Mouse (Mus musculus): ENCODE measurements around the gene Tsg101. TPM values are rescaled to one million over a fixed set of nuclear protein-coding genes. Genes with fewer than 3 reads are reported as not detected.
"Not testable (repeated sequence)": the region's sequence is repeated elsewhere in the genome, so short reads cannot be mapped to it uniquely, and the experiment has no call there.

Tsg101 gene
- polyA plus RNA-seq, 1 experiment from 2014 or later: 205 TPM

- Histone ChIP-seq H3K9ac (ENCODE audit: low read depth, low read length) (no peak overlapping the region), H3K9me3 (replicated peaks; ENCODE audit: control insufficient read depth, low read length) (no peaks in the 10 kb centered on the region), H3K4me1 (ENCODE audit: control insufficient read depth, insufficient read depth, low read length) (no peaks in the 10 kb centered on the region), H3K36me3 (ENCODE audit: control insufficient read depth, insufficient read depth, low read length) (peaks cover 19% of the 10 kb centered on the region), H3K27me3 (ENCODE audit: control insufficient read depth, insufficient read depth, low read length) (no peaks in the 10 kb centered on the region), H3K4me2 (no peak overlapping the region), H3K27ac (ENCODE audit: low read depth, low read length) (no peak overlapping the region), H3K4me3 (ENCODE audit: low read depth, low read length) (no peak overlapping the region)
- WGBS (ENCODE audit: insufficient replicate concordance): 55% methylated on average over 3 of the region's 3 CpGs
- no peak for ATAC-seq (replicated peaks; ENCODE audit: insufficient number of reproducible peaks, low FRiP score, low TSS enrichment)
Observed at GRCm38 (mm10) chr7:46883304-46883703, 36.5 kb downstream of the Tsg101 start.

DNA sequence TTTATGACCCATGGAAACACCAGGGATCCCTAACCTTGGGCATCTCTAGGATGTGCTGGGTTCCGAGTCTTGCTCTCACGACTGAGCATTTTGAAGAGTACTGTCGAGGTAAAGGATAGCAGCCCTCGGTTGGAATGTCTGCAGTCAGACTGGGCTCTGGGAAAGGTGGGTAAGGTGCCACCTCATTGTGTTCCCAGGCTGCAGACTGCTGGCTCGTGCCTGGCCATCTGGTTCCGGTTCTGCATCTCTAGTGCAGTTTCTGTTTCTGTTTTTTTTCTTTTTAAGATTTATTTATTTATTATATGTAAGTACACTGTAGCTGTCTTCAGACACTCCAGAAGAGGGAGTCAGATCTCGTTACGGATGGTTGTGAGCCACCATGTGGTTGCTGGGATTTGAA is 37.8 kb downstream of the Tsg101 start:
- not testable (repeated sequence) for H3K4me3 ChIP-seq (ENCODE audit: low read depth, low read length); H3K9ac ChIP-seq (ENCODE audit: low read depth, low read length); H3K4me2 ChIP-seq; H3K4me1 ChIP-seq (ENCODE audit: control insufficient read depth, insufficient read depth, low read length); ATAC-seq (replicated peaks; ENCODE audit: insufficient number of reproducible peaks, low FRiP score, low TSS enrichment); H3K27ac ChIP-seq (ENCODE audit: low read depth, low read length); H3K27me3 ChIP-seq (ENCODE audit: control insufficient read depth, insufficient read depth, low read length); H3K9me3 ChIP-seq (replicated peaks; ENCODE audit: control insufficient read depth, low read length)
- WGBS (ENCODE audit: insufficient replicate concordance): 82% methylated on average over 6 of the region's 8 CpGs
- peaks cover 13% of the 10 kb centered on the region for H3K36me3 ChIP-seq (ENCODE audit: control insufficient read depth, insufficient read depth, low read length)

- ATAC-seq (replicated peaks; ENCODE audit: insufficient number of reproducible peaks, low FRiP score, low TSS enrichment): no peak
- Histone ChIP-seq H3K36me3 (ENCODE audit: control insufficient read depth, insufficient read depth, low read length) (peaks cover 11% of the 10 kb centered on the region), H3K4me1 (ENCODE audit: control insufficient read depth, insufficient read depth, low read length) (no peaks in the 10 kb centered on the region), H3K9ac (ENCODE audit: low read depth, low read length) (no peak overlapping the region), H3K4me2 (no peak overlapping the region), H3K27me3 (ENCODE audit: control insufficient read depth, insufficient read depth, low read length) (no peaks in the 10 kb centered on the region), H3K27ac (ENCODE audit: low read depth, low read length) (no peak overlapping the region), H3K4me3 (ENCODE audit: low read depth, low read length) (no peak overlapping the region), H3K9me3 (replicated peaks; ENCODE audit: control insufficient read depth, low read length) (no peaks in the 10 kb centered on the region)
- WGBS (ENCODE audit: insufficient replicate concordance): 89% methylated on average over 2 of the region's 2 CpGs
Observed at GRCm38 (mm10) chr7:46880992-46881391, 38.8 kb downstream of the Tsg101 start.

GRCm38 (mm10) chr7:46879851-46880250 is 39.9 kb downstream of the Tsg101 start:
- no peak overlapping the region for H3K27ac ChIP-seq (ENCODE audit: low read depth, low read length)
- peaks cover 2% of the 10 kb centered on the region for H3K36me3 ChIP-seq (ENCODE audit: control insufficient read depth, insufficient read depth, low read length)
- no peaks in the 10 kb centered on the region for H3K9me3 ChIP-seq (replicated peaks; ENCODE audit: control insufficient read depth, low read length)
- H3K4me2 ChIP-seq: no peak overlapping the region
- no peaks in the 10 kb centered on the region for H3K27me3 ChIP-seq (ENCODE audit: control insufficient read depth, insufficient read depth, low read length)
- ATAC-seq (replicated peaks; ENCODE audit: insufficient number of reproducible peaks, low FRiP score, low TSS enrichment): no peak
- H3K4me1 ChIP-seq (ENCODE audit: control insufficient read depth, insufficient read depth, low read length): no peaks in the 10 kb centered on the region
- H3K9ac ChIP-seq (ENCODE audit: low read depth, low read length): no peak overlapping the region
- 86% methylated on average over 5 of the region's 5 CpGs for WGBS (ENCODE audit: insufficient replicate concordance)
- no peak overlapping the region for H3K4me3 ChIP-seq (ENCODE audit: low read depth, low read length)

- ATAC-seq (replicated peaks; ENCODE audit: insufficient number of reproducible peaks, low FRiP score, low TSS enrichment): no peak
- Histone ChIP-seq H3K9ac (ENCODE audit: low read depth, low read length) (no peak overlapping the region), H3K9me3 (replicated peaks; ENCODE audit: control insufficient read depth, low read length) (no peaks in the 10 kb centered on the region), H3K27me3 (ENCODE audit: control insufficient read depth, insufficient read depth, low read length) (no peaks in the 10 kb centered on the region), H3K4me2 (no peak overlapping the region), H3K27ac (ENCODE audit: low read depth, low read length) (no peak overlapping the region), H3K4me1 (ENCODE audit: control insufficient read depth, insufficient read depth, low read length) (no peaks in the 10 kb centered on the region), H3K36me3 (ENCODE audit: control insufficient read depth, insufficient read depth, low read length) (no peaks in the 10 kb centered on the region), H3K4me3 (ENCODE audit: low read depth, low read length) (no peak overlapping the region)
- WGBS (ENCODE audit: insufficient replicate concordance): 63% methylated on average over 6 of the region's 6 CpGs
Observed at GRCm38 (mm10) chr7:46877255-46877654, 42.5 kb downstream of the Tsg101 start.

DNA sequence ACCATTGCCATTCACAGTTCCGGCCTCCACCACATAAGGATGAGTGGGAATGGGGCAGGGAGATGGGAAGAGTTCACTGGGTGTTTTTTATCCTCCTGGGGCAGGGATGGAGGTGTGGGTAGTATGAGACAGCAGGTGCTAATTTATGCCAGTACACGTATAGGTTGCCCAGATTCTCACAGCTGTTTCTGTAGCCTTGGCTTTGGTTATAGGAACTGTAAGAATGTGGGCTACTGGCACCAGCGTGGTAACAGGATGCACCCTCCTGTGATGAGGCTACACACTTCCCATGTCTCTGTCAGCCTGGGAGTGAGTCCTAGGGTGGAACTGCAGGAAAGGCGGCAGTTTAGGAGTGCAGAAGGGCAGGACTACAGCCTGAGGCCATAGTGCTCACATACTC is 42.9 kb downstream of the Tsg101 start:
- no peak overlapping the region for H3K4me2 ChIP-seq
- no peak for ATAC-seq (replicated peaks; ENCODE audit: insufficient number of reproducible peaks, low FRiP score, low TSS enrichment)
- H3K4me1 ChIP-seq (ENCODE audit: control insufficient read depth, insufficient read depth, low read length): no peaks in the 10 kb centered on the region
- no peaks in the 10 kb centered on the region for H3K9me3 ChIP-seq (replicated peaks; ENCODE audit: control insufficient read depth, low read length)
- H3K4me3 ChIP-seq (ENCODE audit: low read depth, low read length): no peak overlapping the region
- WGBS (ENCODE audit: insufficient replicate concordance): 68% methylated on average over 4 of the region's 4 CpGs
- H3K27ac ChIP-seq (ENCODE audit: low read depth, low read length): no peak overlapping the region
- H3K27me3 ChIP-seq (ENCODE audit: control insufficient read depth, insufficient read depth, low read length): no peaks in the 10 kb centered on the region
- H3K36me3 ChIP-seq (ENCODE audit: control insufficient read depth, insufficient read depth, low read length): no peaks in the 10 kb centered on the region
- H3K9ac ChIP-seq (ENCODE audit: low read depth, low read length): no peak overlapping the region

DNA sequence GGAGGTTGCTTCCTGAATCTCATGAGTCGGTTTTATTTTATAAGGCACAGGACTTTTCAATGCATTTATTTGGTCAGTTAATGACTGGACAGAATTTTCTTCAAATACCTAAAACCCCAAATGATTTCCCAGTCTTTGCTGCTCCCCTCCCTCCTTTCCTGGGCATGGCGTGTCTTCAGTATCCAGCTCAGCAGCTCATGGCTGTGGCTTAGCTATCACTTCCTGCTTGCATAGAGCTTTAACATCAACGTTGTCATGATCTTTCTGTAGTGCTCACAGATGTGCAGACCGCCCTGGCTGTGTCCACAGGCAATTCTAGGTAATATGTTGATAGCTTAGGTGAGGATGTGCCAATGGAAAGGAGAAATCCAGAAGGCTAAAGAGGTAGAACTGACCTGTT is 47.8 kb downstream of the Tsg101 start:
- H3K36me3 ChIP-seq (ENCODE audit: control insufficient read depth, insufficient read depth, low read length): no peaks in the 10 kb centered on the region
- H3K4me2 ChIP-seq: no peak overlapping the region
- no peak for ATAC-seq (replicated peaks; ENCODE audit: insufficient number of reproducible peaks, low FRiP score, low TSS enrichment)
- no peaks in the 10 kb centered on the region for H3K27me3 ChIP-seq (ENCODE audit: control insufficient read depth, insufficient read depth, low read length)
- 69% methylated on average over 4 of the region's 4 CpGs for WGBS (ENCODE audit: insufficient replicate concordance)
- no peak overlapping the region for H3K4me3 ChIP-seq (ENCODE audit: low read depth, low read length)
- H3K4me1 ChIP-seq (ENCODE audit: control insufficient read depth, insufficient read depth, low read length): no peaks in the 10 kb centered on the region
- no peak overlapping the region for H3K27ac ChIP-seq (ENCODE audit: low read depth, low read length)
- H3K9me3 ChIP-seq (replicated peaks; ENCODE audit: control insufficient read depth, low read length): no peaks in the 10 kb centered on the region
- H3K9ac ChIP-seq (ENCODE audit: low read depth, low read length): no peak overlapping the region

- H3K9ac ChIP-seq (ENCODE audit: low read depth, low read length): no peak within 1 kb of the TSS
- H3K4me2 ChIP-seq: no peak within 1 kb of the TSS
- no peaks in the 10 kb centered on the region for H3K36me3 ChIP-seq (ENCODE audit: control insufficient read depth, insufficient read depth, low read length)
- H3K27ac ChIP-seq (ENCODE audit: low read depth, low read length): no peak within 1 kb of the TSS
- 39% methylated on average over 10 of the region's 10 CpGs for WGBS (ENCODE audit: insufficient replicate concordance)
- H3K9me3 ChIP-seq (replicated peaks; ENCODE audit: control insufficient read depth, low read length): no peaks in the 10 kb centered on the region
- no peaks in the 10 kb centered on the region for H3K27me3 ChIP-seq (ENCODE audit: control insufficient read depth, insufficient read depth, low read length)
- ATAC-seq (replicated peaks; ENCODE audit: insufficient number of reproducible peaks, low FRiP score, low TSS enrichment): no peak
- H3K4me3 ChIP-seq (ENCODE audit: low read depth, low read length): no peak within 1 kb of the TSS
- no peaks in the 10 kb centered on the region for H3K4me1 ChIP-seq (ENCODE audit: control insufficient read depth, insufficient read depth, low read length)
Observed at GRCm38 (mm10) chr7:46860996-46861395, 58.8 kb downstream of the Tsg101 start, which contains the start of gene Ldhc. Gene Ldhc (plus strand): TSS chr7:46861203.

- Histone ChIP-seq H3K4me2 (no peak overlapping the region), H3K27ac (ENCODE audit: low read depth, low read length) (no peak overlapping the region), H3K9ac (ENCODE audit: low read depth, low read length) (no peak overlapping the region), H3K27me3 (ENCODE audit: control insufficient read depth, insufficient read depth, low read length) (no peaks in the 10 kb centered on the region), H3K4me1 (ENCODE audit: control insufficient read depth, insufficient read depth, low read length) (no peaks in the 10 kb centered on the region), H3K4me3 (ENCODE audit: low read depth, low read length) (no peak overlapping the region), H3K36me3 (ENCODE audit: control insufficient read depth, insufficient read depth, low read length) (peaks cover 10% of the 10 kb centered on the region), H3K9me3 (replicated peaks; ENCODE audit: control insufficient read depth, low read length) (no peaks in the 10 kb centered on the region)
- no peak for ATAC-seq (replicated peaks; ENCODE audit: insufficient number of reproducible peaks, low FRiP score, low TSS enrichment)
- 63% methylated on average over 6 of the region's 6 CpGs for WGBS (ENCODE audit: insufficient replicate concordance)
Observed at GRCm38 (mm10) chr7:46859031-46859430, 60.7 kb downstream of the Tsg101 start.

Data from heart, embryonic 11.5 days (tissue).